Mouse (Mus musculus) cerebellum, adult 9-10 months (tissue): ENCODE results near the gene Gm3625.

Experiments used
- DNase-seq: peaks from one replicate; pipeline ENCODE4 v3.0.0; 2022

Gene Gm3625

DNA sequence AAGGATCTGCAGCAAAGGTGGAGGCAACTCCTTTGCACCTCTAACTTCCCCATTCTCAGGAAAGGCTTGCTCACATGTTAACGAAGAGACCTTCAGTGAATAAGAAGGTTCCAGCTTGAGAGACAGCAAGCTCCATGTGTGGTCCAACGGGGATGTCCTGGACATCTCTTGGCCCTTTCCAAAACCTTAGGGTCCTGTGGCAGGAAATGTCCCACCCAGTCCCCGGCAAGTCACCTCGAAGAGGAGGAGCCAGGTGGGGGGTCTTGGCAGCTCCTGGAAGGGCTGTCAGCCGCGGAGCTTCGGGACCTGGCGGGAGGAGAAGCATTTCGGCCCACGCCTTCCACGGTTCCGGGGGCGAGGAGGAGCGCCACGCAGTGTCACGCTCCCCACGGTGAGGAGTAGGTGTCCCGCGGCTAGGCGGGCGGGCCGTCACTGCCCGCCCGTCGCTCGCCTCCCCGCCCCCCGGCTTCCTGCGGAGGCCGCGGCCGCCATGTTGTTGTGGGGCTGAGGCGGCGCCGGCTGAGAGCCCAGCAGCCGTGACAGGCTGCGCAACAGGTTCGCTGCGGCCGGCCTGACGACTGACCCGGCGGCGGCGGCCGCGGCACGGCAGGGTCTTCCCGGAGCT, at the start of gene Gm3625, which contains the start of gene Itsn2:
Gene Gm3625, minus strand, starts transcription at position 387 of the 625 bp plus-strand sequence.
Gene Itsn2, plus strand, starts transcription at position 98 of the 625 bp plus-strand sequence.
- peak; percentile 63 for DNase-seq

DNA sequence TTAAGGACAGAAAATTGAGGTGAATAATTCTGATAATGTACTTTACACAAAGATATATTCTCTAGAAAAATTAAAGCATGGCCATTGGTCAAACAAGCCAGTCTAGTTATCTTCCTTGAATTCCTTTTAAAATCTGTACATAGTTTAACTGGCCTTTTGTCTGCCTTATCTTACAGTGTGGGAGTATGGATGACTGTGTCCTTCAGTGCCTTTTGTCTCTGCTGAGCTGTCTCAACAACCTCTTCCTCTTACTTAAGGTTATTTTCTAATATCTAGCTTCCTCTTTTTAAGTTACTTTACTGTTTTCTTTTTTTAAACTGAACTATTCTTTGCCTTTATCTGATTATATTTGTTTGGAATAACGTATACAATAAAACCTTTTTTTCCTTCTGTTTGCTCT, 48.0 kb upstream of the Gm3625 start:
- no peak for DNase-seq

DNA sequence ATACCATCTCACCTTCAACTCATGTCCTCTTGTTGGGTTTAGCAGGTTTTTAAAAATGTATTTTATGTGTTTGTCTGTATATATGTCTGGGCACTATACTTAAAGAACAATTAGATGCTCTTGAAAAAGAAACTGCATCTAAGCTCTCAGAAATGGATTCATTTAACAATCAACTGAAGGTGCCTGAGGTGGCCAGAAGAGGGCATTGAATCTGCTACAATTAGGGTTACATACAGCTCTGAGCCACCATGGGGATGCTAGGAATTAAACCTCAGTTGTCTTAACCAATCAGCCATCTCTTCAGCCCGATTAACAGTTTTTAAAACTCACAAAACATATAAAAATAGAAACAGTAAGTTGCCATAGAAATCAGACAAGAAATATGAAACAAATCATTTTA, 45.7 kb upstream of the Gm3625 start:
- no peak for DNase-seq

DNA sequence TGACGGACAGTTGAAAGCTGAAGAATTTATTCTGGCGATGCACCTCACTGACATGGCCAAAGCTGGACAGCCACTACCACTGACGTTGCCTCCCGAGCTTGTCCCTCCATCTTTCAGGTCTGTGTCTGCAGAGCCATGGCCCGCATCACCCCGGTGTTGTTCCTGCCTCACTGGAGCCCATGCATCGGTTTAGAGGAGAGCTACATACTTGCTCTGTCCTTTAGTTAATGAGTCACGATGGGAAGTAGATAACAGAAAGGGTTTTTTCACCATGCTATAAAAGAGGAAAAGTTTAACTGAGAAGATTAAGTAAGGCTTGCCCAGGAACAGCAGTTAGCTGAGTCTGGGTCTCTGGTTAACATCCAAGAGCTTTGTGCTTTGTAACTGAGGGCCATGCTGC, 40.2 kb upstream of the Gm3625 start:
- DNase-seq = no peak

DNA sequence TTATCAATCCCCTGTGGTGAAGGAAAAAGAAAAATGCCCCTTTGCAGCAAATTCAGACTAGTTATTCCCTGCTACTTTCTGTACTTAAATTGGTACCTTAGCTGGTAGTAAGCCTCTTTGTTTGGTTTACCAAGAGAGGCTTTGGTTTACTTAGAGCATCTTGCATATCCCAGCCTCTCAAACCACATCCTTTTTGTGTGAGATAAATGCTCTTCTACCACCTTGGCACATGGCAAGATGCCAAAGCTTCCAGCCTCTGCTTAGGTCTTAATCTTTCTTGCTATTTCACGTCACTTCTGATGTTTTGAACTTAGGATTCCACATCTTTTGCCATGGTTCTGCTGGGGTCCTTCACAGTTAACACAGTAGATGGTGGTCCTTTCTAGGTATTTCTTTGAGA, 31.5 kb upstream of the Gm3625 start:
- DNase-seq = peak; percentile 16

DNA sequence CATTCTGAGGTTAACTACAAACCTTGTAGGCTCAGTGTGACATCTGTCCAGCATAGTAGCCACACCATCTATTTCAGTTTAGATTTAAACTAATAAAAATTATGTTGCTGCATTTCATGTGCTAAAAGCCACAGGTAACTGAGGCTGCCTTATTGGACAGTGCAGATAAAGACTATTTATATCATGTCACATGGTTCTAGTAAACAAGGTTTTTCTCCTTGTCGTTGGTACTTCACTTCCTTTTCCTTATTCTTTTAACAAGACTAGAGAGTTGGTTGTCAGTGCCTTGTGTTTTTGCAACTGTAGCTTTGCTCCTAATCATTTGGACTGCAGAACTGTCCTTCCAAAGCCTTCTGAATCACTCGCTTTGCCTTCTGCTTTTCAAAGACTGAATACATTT, 22.0 kb upstream of the Gm3625 start:
- DNase-seq = no peak

DNA sequence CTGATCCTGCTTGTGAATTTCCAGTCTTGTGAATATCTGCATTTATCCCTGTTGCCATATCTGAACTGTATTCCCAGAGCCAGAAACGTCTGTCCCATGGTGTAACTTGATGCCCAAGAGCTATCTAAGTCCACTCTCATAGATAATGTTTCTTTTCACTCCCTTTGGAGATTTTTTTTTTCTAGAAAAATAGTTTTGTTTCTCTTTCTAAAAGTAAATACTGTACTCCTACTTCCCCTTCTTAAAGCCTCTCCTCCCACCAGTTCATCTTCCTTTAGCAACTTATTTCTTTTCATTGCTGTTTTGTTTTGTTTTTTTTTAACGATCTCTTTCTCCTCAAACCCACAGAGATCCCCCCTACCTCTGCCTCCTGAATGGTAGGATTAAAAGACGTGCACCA, 13.9 kb upstream of the Gm3625 start:
- DNase-seq = no peak

DNA sequence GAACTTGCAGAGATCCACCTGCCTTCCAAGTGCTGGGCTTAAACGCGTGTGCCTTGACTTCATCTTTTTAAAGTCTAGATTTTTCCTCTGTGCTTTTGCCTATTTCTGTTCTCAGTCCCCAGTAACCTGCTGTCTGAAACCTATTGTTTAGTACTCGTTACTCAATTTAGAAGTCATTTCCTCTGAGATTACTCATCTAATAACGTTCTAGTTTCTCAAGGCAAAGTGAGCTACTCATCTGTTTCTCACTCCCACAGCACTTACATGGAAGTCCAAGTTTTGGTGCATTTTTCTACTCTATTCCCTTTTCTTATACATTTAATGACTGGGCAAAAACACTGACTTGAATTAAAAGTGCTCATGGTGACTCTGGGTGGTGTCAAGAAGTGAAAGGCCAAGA, 7.0 kb upstream of the Gm3625 start:
- no peak for DNase-seq

DNA sequence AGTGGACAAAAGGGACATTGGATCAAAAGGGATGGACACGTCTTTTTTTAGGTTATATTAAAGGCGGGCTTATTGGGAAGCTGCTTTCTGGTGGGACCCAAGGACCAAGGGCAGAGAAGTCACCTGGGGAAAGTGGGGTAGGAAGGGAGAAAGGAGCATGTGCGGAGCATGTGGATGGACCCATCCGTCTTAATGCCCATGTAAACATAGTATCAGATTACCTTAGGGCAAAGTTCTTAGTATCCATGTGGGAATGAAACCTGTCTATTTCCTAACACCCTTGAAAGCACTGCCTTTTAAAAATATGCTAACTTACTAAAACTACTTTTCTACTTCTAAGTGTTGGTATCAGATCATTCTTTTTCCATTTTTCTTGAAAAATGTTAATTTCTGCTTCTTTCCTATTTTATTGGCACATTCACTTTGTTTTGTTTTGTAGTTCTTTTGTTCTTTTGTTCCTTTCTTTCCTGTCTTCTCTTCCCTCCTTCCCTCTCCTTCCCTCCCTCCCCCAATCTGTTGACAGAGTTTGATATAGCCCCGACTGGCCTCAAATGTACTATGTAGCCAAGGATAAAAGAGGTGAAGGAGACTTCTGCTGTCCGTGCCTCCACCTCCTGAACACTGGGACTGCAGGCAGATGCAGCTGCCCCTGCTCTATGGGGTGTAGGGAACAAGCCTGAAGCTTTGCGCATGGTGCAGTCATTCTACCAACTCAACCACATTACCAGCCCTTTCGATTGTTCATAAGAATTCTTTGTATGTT, 6.1 kb upstream of the Gm3625 start:
- no peak for DNase-seq

DNA sequence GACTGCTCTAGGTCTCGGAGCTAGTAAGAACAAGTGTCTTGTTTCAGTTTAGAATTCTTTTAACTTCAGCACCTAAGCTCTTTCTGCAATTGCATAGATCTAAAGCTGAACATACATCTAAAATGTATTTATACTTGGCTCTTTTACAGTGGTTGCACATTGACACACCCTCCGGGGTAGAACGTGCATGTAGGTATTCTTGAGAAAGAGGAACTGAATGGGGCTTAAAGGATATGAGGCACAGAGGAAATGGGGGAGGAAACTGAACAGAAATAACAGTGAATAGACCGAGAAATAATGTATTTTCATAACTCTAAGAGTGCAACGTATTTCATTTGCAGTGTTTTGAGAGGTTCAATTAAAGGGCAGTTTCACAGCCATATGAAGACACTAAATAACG, 2.3 kb upstream of the Gm3625 start:
- no peak for DNase-seq

DNA sequence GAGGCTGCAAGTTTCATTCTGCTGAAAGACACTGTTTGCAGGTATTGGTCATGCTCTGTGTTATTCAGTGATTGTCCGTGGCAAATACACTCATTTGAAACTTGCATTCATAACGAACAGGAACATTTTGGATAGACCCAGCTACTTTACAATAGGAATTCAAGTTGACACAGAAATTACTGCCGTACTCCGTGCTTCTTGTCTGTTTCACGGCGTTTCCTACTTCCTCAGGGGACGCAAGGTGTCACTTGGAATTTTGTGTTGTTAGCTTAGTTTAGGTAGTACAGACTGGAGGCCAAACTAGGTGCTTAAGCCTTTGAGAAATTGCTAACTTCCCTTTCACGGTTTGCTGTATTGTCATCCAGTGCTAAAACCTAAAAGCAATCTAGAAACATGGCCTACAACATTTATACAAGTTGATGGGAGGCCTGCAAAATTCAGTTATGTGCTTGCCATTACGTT, 1.2 kb upstream of the Gm3625 start:
- peak; percentile 26 for DNase-seq

DNA sequence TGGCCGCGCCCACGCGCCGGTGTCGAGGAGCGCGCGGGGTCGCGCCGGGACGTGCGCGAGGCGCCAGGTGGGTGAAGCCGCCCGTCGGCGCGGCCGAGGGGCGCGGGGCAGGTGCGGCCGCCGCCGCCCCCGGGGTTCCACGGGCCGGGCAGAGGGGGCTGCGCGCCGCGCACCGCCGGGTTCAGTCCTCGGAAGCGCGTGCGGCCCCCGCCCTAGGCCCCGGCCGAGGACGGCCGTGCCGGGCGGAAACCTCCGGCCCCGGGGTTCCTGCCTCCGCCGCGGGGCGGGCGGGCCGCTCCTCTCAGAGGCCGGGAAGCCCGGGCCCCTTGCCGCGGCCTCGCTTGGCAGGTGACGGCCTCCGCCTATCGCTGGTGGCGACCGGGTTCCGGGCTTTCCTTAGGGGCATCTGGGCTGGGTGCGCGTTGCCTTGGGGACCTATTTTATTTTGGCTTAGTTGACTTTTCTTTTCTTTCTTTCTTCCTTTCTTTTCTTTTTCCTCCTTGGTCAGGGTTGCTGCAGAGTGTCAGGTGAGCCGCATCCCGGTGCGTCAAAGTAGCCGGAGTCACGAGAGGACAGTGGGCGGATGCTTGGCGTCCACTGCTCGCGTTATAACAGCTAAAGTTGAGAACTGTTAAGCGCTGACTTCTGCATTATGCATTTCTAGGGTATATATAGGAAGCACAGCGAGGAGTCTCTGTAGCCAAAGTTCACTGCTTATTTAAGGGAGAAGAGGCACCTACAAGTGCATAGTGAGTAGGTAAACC, 621 bp upstream of the Gm3625 start:
- DNase-seq = peak; percentile 36

DNA sequence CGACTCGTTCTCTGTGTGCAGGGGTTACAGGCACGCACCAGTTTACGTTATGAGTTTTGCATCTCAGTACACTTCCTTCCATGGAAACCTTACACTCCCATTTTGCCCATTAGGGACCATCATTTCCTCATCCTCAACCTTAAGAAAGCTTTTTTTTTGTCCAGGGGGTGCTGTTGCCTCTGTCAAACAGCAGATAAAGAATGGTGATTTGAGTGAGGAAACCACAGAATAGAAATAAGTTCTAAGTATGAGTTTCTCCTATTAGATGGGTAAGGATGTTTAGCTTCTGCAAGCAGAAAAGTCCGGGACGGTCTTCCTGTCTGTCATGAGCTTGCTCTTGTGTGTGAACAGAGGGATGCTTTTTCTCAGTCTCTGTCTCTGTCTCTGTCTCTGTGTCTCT, 702 bp downstream of the Gm3625 start:
- DNase-seq = no peak

DNA sequence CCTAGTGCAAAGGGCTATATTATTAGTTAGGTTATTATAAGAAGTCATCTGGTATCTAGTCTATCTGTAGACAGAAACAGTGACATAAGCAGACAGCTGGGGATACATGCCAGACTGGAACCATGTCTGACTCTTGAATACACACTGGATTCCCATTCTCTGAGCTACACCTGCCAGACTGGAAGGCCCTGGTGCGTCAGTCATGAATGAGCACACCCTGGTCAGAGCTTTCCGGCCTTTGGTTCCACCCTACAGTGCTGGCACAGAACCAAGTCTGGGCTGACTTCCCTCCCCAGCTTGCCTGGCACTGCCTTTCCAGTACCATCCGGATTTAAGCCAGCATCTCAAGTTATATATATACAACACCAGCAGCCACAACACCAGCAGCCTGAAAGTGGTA, 4.1 kb downstream of the Gm3625 start:
- DNase-seq = peak; percentile 39

DNA sequence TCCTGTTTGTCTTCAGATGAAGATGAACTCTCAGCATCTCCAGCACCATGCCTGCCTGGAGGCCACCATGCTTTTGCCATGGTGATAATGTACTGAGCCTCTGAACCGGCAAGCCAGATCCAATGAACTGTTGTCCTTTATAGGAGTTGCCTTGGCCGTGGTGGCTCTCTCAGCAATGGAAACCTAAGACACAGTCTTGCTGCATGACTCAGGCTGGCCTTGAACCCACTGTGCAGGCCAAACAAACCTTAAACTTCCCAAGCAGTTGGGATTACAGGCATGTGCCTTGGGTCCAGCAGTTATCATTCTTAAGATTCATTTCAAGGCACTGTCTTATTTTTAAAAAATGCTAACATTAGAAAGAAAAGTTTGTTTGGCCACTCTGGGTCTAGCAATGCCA, 4.9 kb downstream of the Gm3625 start:
- no peak for DNase-seq

DNA sequence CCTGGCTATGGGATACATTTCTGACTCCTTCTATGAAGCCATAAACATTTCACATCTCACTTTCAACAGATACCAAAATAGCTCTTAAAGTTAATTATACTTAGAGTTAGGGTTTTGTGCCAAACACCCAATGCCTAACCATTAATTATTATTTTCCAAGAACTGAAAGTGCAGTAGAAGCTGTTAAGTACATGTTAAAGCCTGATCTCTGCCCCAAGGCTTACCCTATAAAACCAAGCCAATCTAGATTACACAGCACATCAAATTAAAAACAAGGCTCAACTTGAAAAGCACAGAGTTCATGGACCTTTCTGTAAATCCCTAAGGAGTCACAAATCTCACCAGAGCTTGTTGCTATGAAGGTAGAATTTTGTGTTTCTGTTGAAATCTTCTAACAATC, 10.4 kb downstream of the Gm3625 start:
- no peak for DNase-seq

DNA sequence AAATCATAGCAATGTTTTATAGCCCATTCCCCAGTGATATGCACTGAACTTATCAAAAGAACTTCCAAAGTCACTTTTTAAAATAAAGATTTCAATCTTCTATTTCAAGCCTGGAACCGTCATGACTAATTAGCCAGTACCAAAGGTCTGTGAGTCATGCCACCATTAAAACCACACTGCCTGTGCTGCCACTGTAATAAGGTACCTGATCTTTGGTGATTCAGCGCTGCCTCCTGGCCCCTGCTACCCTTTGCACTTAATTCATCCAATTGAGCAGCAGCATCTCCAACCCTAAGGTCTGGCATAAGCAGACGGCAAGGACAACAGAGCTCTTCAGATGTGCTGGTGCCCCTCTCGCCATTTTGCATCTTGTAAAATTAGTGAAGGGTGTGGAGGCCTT, 18.7 kb downstream of the Gm3625 start:
- DNase-seq = no peak

DNA sequence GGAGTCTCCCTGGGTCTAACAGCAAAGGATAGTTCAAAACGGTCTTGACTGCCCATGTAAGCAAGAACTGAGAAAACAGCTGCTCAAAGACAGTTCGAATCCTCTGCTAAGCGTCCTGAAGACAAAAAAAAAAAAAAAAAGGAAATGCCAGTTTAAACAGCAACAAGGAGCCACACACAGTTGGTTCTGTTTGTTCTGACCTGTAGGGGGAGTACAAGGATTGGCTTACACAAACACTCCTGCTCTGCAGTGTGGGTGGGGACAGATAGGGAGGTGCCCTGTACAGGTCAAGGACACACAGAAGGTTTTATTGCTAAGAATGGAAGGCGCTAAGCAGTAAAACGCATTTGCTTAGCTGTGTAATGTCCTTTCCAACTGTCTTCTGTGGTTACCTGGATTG, 20.9 kb downstream of the Gm3625 start:
- DNase-seq = peak; percentile 56

DNA sequence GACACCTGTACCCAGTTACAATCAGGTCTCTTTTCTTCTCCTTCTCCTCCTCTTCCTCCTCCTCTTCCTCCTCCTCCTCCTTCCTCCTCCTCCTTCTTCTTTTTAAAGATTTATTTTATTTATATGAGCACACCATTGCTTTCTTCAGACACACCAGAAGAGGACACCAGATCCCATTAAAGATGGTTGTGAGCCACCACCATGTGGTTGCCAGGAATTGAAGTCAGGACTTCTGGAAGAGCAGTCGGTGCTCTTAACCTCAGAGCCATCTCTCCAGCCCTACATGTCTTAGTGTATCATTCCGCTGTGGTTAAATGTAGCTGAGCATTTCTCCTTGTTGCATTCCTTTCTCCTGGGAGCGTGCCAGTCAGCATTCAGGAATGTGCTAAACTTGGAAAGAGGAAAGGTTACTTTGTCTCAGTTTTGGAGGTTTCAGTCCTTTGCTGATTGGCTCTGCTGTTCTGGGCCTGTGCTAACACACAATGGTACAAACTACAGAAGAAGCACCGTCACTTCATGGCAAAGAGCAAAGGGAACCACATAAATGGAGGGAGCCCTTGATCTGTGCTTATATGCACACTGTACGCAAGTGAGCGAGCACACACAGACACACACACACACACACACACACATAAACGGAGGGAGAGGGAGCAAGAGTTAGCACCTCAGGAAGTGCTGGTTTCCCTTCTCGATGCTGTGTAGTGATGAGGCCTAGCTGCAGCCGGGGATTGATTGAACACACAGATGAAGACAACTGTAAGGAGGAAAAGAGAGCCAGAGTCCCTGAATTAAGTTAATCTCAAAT, 34.0 kb downstream of the Gm3625 start:
- no peak for DNase-seq

DNA sequence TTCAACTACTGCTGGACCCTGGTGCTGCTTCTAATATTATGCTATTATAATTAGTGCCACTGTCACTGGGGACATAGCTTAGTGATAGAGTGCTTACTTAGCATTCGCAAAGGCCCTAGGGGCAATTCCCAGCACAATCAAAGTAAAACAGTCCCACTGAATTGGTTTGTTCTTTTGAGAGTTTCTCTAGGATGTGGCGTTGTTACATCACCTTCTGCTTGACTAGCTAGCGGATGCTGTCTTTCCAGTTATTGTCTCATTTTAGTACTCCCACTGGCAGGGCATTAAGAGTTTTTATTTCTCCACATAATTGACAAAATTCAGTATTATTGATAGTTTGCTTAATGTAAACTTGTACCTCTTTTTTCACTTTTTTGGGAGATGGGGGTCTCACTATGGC, 34.7 kb downstream of the Gm3625 start:
- no peak for DNase-seq

DNA sequence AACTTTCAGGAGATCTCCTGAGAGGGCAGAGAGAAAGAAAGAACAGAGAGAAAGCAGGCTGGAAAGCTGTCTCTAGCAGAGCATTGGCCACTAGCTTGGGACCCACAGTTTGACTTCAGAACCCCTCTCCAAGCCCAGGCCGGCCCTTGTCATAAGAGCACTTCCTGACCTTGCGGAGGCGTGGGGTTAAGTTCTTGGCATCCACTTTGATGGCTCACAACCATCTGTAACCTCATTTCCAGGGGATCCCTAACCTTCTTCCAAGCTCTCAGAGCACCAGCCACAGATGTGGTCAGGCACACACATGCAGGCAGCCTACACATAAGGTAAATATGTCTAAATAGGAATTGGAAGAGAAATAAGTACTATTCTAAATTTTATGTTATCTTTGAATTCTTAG, 35.3 kb downstream of the Gm3625 start:
- no peak for DNase-seq

DNA sequence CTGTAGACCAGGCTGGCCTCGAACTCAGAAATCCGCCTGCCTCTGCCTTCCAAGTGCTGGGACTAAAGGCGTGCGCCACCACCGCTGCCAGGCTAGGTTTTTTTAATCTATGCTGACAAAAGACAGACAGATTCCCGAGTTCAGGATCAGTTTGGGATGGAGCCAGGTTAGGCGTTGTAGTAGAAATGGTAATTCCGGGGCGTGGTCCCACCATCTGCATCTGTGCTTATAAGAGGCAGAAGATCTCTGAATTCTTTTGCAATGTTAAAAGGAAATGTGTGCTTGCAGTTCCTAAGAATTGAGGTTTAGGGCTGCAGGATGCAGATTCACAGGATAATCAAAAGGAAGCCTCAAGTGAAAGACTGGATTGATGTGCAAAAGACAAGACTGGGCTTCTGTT, 35.8 kb downstream of the Gm3625 start:
- DNase-seq = no peak

DNA sequence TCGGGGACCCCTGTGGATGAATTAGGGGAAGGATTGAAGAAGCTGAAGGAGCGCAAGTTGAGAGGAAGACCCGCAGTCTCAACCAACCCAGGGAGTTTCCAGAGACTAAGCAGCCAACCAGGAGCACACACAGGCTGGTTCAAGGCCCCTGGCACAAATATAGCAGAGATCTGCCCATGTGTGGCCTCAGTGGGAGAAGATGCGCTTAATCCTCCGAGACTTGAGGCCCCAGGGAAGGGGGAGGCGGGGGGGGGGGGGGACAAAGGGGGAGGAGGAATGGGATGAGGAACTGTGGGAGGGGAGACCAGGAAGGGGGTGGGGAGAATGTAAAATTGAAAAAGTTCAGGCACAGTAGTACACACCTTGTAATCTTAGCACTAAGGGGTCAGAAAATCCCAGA, 37.3 kb downstream of the Gm3625 start:
- DNase-seq = no peak
